Mouse (Mus musculus): ENCODE results near the gene Gm28051.

GRCm38 (mm10) chr12:102756304-102756703, 1.3 kb downstream of the Gm28051 start:
- TF ChIP-seq POLR2A (IDR thresholded peaks at IDR 0.05; ENCODE audit: insufficient read depth, low read depth, low read length) (no peak), CTCF (IDR thresholded peaks at IDR 0.05; ENCODE audit: insufficient read depth, low read depth, low read length) (no peak)
